Mouse (Mus musculus) mature B cell (primary cell): Measurements from ENCODE around the gene Sertad2.

Experiments
- in situ Hi-C: fragments of 300-500 bp; cut with MboI; formaldehyde crosslinking; loops from 2 replicates; pipeline ENCODE4 v1.14.3; 2019

Gene Sertad2

GRCm38 (mm10) chr11:20679396-20679795, 136.3 kb downstream of the Sertad2 start:
- in situ Hi-C loops, result no loop called here

DNA sequence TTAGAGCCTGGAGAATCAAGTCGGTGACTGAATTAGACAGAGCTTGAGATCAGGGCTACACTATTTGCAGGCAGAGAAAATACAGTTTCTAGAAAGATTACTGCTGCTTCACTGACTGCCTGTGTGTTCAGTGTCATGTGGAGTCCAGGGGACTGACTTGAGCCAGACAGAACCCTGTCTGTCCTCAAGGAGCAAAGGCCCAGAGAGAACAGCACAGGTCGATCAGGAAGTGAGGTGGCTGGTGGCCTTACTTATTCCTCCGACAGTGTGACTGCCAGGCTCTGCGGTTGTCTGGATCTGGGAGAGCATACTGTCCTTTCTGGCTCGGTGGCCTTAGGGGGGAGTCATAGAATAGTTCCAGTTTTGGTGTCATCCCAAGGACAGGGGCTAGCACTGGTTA, 137.7 kb downstream of the Sertad2 start:
- in situ Hi-C loops, result no loop called here

DNA sequence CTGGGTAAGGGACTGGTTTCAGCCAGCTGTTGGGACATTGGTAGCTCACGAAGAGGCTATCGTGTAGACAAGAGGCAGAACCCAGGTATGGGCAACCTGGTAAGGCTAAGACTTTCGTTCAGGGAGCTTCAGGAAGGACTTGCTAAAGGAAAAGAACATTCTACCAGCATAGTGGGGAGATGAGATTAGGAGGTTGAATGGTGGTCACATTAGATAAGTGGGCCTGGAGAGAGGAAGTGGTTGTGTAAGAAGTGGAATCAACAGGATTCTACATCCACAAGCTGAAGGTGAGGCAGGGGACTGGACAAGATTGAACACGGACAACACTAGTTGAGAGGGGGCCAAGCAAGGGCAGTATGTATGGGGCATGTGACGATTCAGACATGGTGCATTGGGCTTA, 138.6 kb downstream of the Sertad2 start:
- in situ Hi-C loops, result no loop called here

GRCm38 (mm10) chr11:20691000-20691399, 147.9 kb downstream of the Sertad2 start:
- in situ Hi-C loops, result no loop called here
